Mouse (Mus musculus): ENCODE measurements around the gene Fbxo22.

Fbxo22 gene

DNA sequence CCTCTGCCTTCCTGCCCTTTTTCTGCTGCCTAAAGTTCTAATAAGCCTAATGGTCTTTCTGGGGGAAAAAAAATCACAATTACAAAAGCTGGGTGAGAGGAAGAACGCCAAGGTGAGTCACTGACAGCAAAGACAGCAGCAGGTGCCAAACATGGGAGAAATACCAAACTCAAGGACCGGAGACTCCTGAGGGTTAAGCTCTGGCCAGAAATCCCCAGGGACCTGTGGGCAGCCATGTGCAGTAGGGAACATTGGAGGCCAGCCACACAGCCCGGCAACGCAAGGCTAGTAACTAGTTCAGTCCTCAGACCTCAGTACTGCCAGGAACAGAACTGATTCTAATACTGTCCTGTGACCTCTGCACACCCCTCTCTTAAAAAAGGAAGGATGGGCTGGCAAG lies 19.4 kb downstream of the Fbxo22 start:
- no peak for TF ChIP-seq GATA4 (IDR thresholded peaks at IDR 0.05; ENCODE audit: insufficient replicate concordance, low read length)

DNA sequence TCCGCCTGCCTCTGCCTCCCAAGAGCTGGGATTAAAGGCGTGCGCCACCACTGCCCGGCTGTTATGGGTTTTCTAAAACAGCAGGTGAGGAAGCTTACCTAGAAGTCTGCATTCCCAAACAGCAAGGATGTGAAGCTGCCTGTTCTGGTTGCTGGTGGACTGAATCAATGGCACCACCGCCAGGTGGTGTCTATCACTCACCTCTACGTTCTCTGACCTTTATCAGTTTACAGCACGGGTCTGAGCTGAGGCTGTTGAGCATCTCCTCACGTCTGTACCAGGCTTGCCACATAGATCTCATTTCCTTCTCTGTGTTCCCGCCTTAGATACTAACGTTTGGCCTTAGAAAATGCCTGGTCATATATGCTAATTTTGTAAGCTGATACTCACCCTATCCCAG lies 20.3 kb downstream of the Fbxo22 start:
- no peak for TF ChIP-seq GATA4 (IDR thresholded peaks at IDR 0.05; ENCODE audit: insufficient replicate concordance, low read length)

DNA sequence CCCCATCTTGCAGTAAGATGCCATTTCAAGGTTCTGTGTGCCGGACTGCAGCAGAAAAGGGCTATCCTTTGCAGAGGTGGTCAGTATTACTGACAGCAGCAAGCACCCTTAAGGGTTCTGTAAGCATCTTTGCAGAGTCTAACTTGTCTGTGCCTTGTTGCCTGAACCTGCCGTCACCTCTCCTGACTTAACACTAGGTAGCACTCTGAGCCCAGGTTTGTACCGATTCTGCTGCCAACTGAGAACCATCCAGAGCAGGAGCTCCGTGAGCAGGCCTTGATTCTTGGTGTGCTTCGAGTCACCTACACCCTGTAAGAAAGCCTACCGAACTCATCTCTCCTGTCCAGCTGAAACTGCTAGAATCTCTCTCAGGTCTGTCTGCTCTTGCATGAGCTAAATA lies 22.8 kb downstream of the Fbxo22 start:
- TF ChIP-seq GATA4 (IDR thresholded peaks at IDR 0.05; ENCODE audit: insufficient replicate concordance, low read length), result no peak

DNA sequence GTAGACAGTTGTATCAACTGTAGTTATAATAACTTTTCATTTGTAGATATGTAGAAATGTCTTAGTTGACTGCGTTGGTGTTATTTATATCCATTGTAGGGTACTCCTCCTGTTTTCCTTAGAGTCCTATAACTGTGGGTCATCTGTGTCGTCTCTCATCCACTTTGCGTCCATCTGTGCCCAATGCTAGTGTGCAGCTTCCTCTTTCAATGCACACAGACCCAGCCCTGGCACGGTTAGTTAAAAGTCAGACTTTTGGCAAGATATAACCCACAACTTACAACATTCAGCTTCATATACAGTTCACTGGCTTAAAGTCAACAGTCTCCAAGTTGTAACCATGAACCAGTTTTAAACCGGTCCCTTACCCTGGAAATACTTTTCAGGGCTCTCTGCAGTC lies 23.4 kb downstream of the Fbxo22 start:
- no peak for TF ChIP-seq GATA4 (IDR thresholded peaks at IDR 0.05; ENCODE audit: insufficient replicate concordance, low read length)

DNA sequence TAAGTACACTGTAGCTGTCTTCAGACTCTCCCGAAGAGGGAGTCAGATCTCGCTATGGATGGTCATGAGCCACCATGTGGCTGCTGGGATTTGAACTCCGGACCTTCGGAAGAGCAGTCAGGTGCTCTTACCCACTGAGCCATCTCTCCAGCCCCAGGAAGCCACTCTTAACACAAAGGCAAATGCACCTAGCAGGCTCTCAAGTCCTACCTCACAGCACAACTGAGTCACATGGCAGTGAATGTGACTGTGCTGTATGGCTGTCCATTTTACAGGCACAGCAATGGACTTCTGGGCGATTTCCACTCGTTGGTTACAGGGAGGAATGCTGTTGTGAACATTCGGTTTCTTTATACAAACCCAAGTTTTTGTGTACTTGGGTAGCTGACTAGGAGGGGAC lies 23.9 kb downstream of the Fbxo22 start:
- no peak for TF ChIP-seq GATA4 (IDR thresholded peaks at IDR 0.05; ENCODE audit: insufficient replicate concordance, low read length)

GRCm38 (mm10) chr9:55236235-55237165 lies 27.8 kb downstream of the Fbxo22 start:
- TF ChIP-seq GATA4 (IDR thresholded peaks at IDR 0.05; ENCODE audit: insufficient replicate concordance, low read length), result no peak

DNA sequence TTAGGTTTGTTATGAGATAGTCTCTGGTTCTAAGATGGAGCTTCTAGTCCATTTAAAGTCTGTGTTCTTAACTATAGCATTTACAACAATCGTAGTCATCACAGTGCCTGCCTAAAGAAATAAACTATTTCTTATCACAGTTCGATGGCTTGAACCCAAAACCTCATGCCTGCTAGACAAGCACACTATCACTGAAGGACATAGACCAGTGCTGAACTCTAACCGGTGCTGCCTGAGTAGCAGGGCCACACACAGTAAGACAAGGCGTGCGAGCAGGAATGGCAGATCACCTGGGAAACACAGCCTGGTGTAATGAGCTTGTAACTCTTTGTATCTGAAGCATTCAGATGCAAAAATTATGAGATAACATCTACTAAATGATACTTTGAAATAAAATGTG lies 32.1 kb downstream of the Fbxo22 start:
- no peak for TF ChIP-seq GATA4 (IDR thresholded peaks at IDR 0.05; ENCODE audit: insufficient replicate concordance, low read length)

DNA sequence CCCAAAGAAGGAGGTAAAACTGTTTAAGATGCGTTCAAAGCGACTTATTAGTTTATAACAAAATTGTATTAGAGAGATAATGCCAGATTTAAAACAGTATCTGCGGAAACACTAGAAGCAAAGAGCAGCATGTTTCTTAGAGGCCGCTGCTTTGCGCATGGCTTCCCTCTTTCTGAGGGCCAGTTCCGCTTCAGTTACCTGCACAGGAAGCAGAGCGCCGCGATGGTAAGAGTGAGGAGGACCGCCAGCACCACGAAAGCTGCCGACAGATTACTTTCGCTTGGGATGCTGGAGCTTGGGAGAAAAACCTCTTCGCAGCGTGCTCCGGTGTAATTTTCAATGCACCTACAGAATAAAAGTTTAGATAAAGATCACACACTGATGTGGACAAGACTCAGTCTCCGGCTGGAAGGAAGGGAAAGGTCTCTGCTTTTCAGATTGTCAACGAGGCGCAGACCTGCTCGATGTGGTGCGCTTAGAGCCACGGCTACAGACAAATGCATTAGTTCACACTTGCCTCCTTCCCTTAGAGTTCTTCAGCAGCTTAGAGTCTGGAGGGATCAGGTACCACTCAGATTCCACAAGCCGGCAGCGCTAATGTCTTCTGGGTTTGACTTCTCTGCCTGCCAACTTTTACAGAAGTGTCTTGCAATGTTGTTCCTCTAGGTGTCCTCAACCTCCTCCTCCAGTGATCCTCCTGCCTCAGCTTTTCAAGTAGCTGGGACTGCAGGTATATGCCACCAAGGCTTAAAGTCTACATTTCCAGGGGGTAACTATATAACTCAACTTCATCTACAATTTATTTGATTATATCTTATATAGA lies 33.3 kb downstream of the Fbxo22 start:
- TF ChIP-seq GATA4 (IDR thresholded peaks at IDR 0.05; ENCODE audit: insufficient replicate concordance, low read length), result no peak

DNA sequence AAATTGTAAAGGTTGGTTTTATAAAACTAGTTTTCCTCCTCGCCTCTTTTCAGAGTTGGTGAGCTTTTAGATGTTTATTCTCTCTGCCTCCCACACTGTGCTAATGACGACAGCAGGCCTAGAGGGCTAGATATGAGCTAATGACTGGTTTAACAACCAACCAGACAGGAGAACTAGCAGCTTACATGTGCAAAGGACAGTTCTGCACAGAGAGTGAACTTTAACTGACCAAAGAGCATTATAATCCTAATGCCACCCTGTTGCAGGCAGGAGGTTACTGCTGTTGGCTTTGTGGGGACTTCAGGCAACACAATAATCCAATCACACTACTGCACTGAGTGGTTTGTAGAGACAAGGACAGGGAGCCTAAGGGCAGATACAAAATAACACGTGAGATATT lies 34.6 kb downstream of the Fbxo22 start:
- TF ChIP-seq GATA4 (IDR thresholded peaks at IDR 0.05; ENCODE audit: insufficient replicate concordance, low read length), result no peak

DNA sequence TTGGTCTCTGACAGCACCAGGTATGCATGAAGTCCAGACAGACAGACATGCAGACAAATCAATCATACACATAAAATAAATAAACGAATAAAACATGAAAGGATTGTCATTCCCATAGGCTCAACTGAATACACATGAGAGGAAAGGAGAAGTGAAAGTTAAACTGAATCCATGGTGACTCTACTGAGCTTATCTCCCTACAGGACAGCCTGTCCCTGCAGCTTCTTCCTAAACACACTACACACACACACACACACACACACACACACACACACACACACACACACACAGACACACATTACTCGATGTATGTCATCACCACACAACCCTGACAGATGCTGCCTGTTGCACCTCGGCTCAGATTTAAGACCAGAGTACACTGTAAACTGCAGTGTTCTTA lies 35.4 kb downstream of the Fbxo22 start:
- peak; percentile 84; the same call in 1 of the 2 replicates for TF ChIP-seq GATA4 (IDR thresholded peaks at IDR 0.05; ENCODE audit: insufficient replicate concordance, low read length)

DNA sequence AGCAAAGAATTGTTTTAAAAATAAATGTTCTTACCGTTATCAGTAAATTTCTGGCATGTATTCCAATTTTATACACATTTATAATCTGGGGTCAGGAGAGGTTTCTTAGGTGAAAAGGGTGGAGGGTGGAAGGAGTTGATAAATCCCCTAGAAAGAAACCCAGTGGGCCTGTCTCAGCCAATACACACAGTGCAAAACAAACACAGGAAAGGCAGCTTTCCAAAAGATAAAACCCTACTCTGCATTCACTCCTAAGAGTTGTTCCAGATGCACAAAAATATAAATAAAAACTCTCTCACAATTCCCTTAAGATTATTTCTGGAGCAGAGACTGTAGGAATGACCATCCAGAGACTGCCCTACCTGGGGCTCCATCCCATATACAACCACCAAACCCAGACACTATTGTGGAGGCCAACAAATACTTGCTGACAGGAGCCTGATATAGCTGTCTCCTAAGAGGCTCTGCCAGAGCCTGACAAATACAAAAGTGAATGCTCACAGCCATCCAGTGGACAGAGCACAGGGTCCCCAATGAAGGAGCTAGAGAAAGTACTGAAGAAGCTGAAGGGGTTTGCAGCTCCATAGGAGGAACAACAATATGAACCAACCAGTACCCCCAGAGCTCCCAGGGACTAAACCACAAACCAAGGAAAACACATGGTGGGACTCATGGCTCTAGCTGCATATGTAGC lies 36.5 kb downstream of the Fbxo22 start:
- peak; percentile 83; the same call in 1 of the 2 replicates for TF ChIP-seq GATA4 (IDR thresholded peaks at IDR 0.05; ENCODE audit: insufficient replicate concordance, low read length)

DNA sequence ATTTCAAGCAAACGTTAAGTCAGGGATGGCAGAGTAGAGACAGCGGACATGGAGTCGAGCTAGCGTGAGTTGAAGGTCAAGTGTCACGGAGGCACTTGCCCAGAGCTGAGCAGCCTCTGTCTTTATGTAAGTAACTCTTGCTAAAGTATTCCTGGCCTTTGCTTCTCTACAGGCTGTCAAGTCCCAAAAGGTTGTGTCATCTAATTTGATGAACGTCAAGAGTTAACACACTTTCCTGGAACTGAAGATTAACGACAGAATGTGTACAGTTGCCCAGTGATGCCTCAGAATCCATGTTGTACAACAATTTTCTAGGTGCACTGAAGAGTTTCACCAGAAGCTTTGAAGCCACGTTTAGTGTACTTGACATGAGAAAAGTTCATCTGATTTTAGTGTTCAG lies 37.7 kb downstream of the Fbxo22 start:
- TF ChIP-seq GATA4 (IDR thresholded peaks at IDR 0.05; ENCODE audit: insufficient replicate concordance, low read length), result no peak

DNA sequence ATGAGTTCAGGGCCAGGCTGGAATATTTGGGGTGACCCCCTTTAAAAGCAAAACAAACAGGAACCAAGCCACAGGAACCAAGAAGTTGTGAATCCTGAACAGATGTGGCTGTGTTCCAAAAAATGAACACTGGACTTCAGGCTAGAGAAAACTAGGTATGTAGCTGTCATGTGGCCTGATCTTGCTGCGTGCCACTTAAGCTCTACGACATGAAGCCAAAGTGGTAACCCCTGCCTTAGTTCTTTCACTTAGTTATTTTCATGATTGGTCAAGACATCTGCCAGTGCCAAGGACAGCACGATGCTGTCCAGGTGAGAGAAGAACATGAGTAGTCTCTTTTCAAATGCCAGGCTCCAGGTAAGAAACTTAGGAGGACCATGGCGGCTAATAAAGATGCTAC lies 38.2 kb downstream of the Fbxo22 start:
- TF ChIP-seq GATA4 (IDR thresholded peaks at IDR 0.05; ENCODE audit: insufficient replicate concordance, low read length), result no peak

DNA sequence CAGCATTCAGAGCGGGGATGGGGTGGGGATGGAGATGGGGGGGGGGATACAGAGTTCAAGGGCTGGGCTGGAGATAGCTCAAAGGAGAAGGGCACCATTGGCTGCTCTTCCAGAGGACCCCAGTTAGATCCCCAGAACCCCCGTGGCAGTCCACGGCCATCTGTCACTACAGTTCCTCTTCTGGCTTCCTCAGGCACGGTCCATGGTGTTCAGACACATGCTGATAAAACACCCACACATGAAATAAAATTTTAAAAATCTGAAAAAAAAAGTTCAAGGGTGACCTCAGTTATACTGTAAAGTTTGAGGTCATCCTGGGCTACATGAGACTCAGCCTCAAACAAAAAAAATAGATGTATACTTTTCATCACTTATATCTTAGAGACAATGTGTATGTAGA lies 39.7 kb downstream of the Fbxo22 start:
- TF ChIP-seq GATA4 (IDR thresholded peaks at IDR 0.05; ENCODE audit: insufficient replicate concordance, low read length), result no peak

GRCm38 (mm10) chr9:55250595-55251247 lies 42.0 kb downstream of the Fbxo22 start:
- TF ChIP-seq GATA4 (IDR thresholded peaks at IDR 0.05; ENCODE audit: insufficient replicate concordance, low read length), result peak; percentile 62; the same call in 1 of the 2 replicates

All from liver, adult (tissue).